Mouse (Mus musculus): ENCODE results near the gene Nploc4. TPM values are rescaled to one million over a fixed set of nuclear protein-coding genes. Genes with fewer than 3 reads are reported as not detected.
A peak's percentile ranks its signal among the peaks of the same experiment; 100 is the strongest.

Nploc4 gene
- polyA plus RNA-seq (2012; fragmentation: generic; extraction: Trizol), result 61.8 TPM
- long read RNA-seq, experiment 1, partial matches to known transcripts, result 0 of 16 reads
- long read RNA-seq, experiment 1, other reads (novel, unspliced or antisense), result 15 of 16 reads
- long read RNA-seq, experiment 2, full-length matches to known transcripts, result 2 of 34 reads
- long read RNA-seq, experiment 2, partial matches to known transcripts, result 27 of 34 reads
- long read RNA-seq, experiment 2, other reads (novel, unspliced or antisense), result 5 of 34 reads

GRCm38 (mm10) chr11:120437152-120437856 lies at the start of gene Nploc4:
TSS of gene Nploc4 (minus strand) at chr11:120437708.
- Histone ChIP-seq H3K36me3 (ENCODE audit: control insufficient read depth, insufficient read depth) (peaks cover 36% of the 10 kb centered on the region), H3K27me3 (ENCODE audit: control insufficient read depth, insufficient read depth, insufficient read length) (peaks cover 14% of the 10 kb centered on the region), H3K4me3 (ENCODE audit: insufficient read depth, poor library complexity, severe bottlenecking) (peak within 1 kb of the TSS; percentile 93), H3ac (ENCODE audit: control insufficient read depth, insufficient read length, low read depth) (peak within 1 kb of the TSS; percentile 70), H3K79me3 (ENCODE audit: low read depth) (peaks cover 41% of the 10 kb centered on the region), H3K79me2 (ENCODE audit: control insufficient read depth, insufficient read depth) (peaks cover 52% of the 10 kb centered on the region)
- TF ChIP-seq MYOG (IDR thresholded peaks at IDR 0.05; ENCODE audit: control insufficient read depth, extremely low read depth, insufficient read length) (no peak), MAX (IDR thresholded peaks at IDR 0.05) (peak; percentile 73)

GRCm38 (mm10) chr11:120485251-120485650 lies 47.7 kb upstream of the Nploc4 start:
- H3K4me3 ChIP-seq (ENCODE audit: insufficient read depth, poor library complexity, severe bottlenecking), result peak overlapping the region; percentile 100
- peak overlapping the region; percentile 98 for H3ac ChIP-seq (ENCODE audit: control insufficient read depth, insufficient read length, low read depth)
- peaks cover 79% of the 10 kb centered on the region for H3K36me3 ChIP-seq (ENCODE audit: control insufficient read depth, insufficient read depth)
- TF ChIP-seq FOSL1 (IDR thresholded peaks at IDR 0.05; ENCODE audit: insufficient read depth, low read length, poor library complexity, severe bottlenecking) (no peak), USF1 (IDR thresholded peaks at IDR 0.05; ENCODE audit: low read depth) (no peak), MAX (IDR thresholded peaks at IDR 0.05) (no peak), CEBPB (IDR thresholded peaks at IDR 0.05; ENCODE audit: low read depth) (no peak), CTCF (IDR thresholded peaks at IDR 0.05; ENCODE audit: control insufficient read depth, insufficient read depth, insufficient read length) (no peak), MYOG (IDR thresholded peaks at IDR 0.05; ENCODE audit: control insufficient read depth, extremely low read depth, insufficient read length) (no peak), MYOD1 (IDR thresholded peaks at IDR 0.05; ENCODE audit: control insufficient read depth, insufficient read length, low read depth) (no peak)
- H3K27me3 ChIP-seq (ENCODE audit: control insufficient read depth, insufficient read depth, insufficient read length), result no peaks in the 10 kb centered on the region
- H3K79me3 ChIP-seq (ENCODE audit: low read depth), result peaks cover 26% of the 10 kb centered on the region
- H3K79me2 ChIP-seq (ENCODE audit: control insufficient read depth, insufficient read depth), result peaks cover 38% of the 10 kb centered on the region

- H3K4me3 ChIP-seq (ENCODE audit: insufficient read depth, poor library complexity, severe bottlenecking), result peak within 1 kb of the TSS; percentile 100
- no peaks in the 10 kb centered on the region for H3K27me3 ChIP-seq (ENCODE audit: control insufficient read depth, insufficient read depth, insufficient read length)
- peaks cover 26% of the 10 kb centered on the region for H3K79me3 ChIP-seq (ENCODE audit: low read depth)
- peaks cover 78% of the 10 kb centered on the region for H3K36me3 ChIP-seq (ENCODE audit: control insufficient read depth, insufficient read depth)
- peaks cover 38% of the 10 kb centered on the region for H3K79me2 ChIP-seq (ENCODE audit: control insufficient read depth, insufficient read depth)
- TF ChIP-seq MAX (IDR thresholded peaks at IDR 0.05), result peak; percentile 96
- no peak for TF ChIP-seq CTCF (IDR thresholded peaks at IDR 0.05; ENCODE audit: control insufficient read depth, insufficient read depth, insufficient read length)
- TF ChIP-seq USF1 (IDR thresholded peaks at IDR 0.05; ENCODE audit: low read depth), result peak; percentile 9
- no peak for TF ChIP-seq CEBPB (IDR thresholded peaks at IDR 0.05; ENCODE audit: low read depth)
- no peak for TF ChIP-seq MYOG (IDR thresholded peaks at IDR 0.05; ENCODE audit: control insufficient read depth, extremely low read depth, insufficient read length)
- TF ChIP-seq FOSL1 (IDR thresholded peaks at IDR 0.05; ENCODE audit: insufficient read depth, low read length, poor library complexity, severe bottlenecking), result no peak
- TF ChIP-seq MYOD1 (IDR thresholded peaks at IDR 0.05; ENCODE audit: control insufficient read depth, insufficient read length, low read depth), result no peak
- H3ac ChIP-seq (ENCODE audit: control insufficient read depth, insufficient read length, low read depth), result peak within 1 kb of the TSS; percentile 98
Measured at GRCm38 (mm10) chr11:120484265-120484981, 46.9 kb upstream of the Nploc4 start, which contains the start of gene Mrpl12. TSS of gene Mrpl12 (plus strand) at chr11:120484613.

- Histone ChIP-seq H3K36me3 (ENCODE audit: control insufficient read depth, insufficient read depth) (peaks cover 80% of the 10 kb centered on the region), H3K79me2 (ENCODE audit: control insufficient read depth, insufficient read depth) (peaks cover 38% of the 10 kb centered on the region), H3ac (ENCODE audit: control insufficient read depth, insufficient read length, low read depth) (peak overlapping the region; percentile 56), H3K79me3 (ENCODE audit: low read depth) (peaks cover 26% of the 10 kb centered on the region), H3K4me3 (ENCODE audit: insufficient read depth, poor library complexity, severe bottlenecking) (peak overlapping the region; percentile 100), H3K27me3 (ENCODE audit: control insufficient read depth, insufficient read depth, insufficient read length) (no peaks in the 10 kb centered on the region)
- no peak for TF ChIP-seq CEBPB (IDR thresholded peaks at IDR 0.05; ENCODE audit: low read depth)
- no peak for TF ChIP-seq MYOD1 (IDR thresholded peaks at IDR 0.05; ENCODE audit: control insufficient read depth, insufficient read length, low read depth)
- no peak for TF ChIP-seq FOSL1 (IDR thresholded peaks at IDR 0.05; ENCODE audit: insufficient read depth, low read length, poor library complexity, severe bottlenecking)
- TF ChIP-seq MAX (IDR thresholded peaks at IDR 0.05), result no peak
- no peak for TF ChIP-seq USF1 (IDR thresholded peaks at IDR 0.05; ENCODE audit: low read depth)
- no peak for TF ChIP-seq CTCF (IDR thresholded peaks at IDR 0.05; ENCODE audit: control insufficient read depth, insufficient read depth, insufficient read length)
- TF ChIP-seq MYOG (IDR thresholded peaks at IDR 0.05; ENCODE audit: control insufficient read depth, extremely low read depth, insufficient read length), result no peak
Measured at GRCm38 (mm10) chr11:120483448-120483934, 46.0 kb upstream of the Nploc4 start.

- H3K79me3 ChIP-seq (ENCODE audit: low read depth), result peaks cover 18% of the 10 kb centered on the region
- peaks cover 20% of the 10 kb centered on the region for H3K79me2 ChIP-seq (ENCODE audit: control insufficient read depth, insufficient read depth)
- TF ChIP-seq USF1 (IDR thresholded peaks at IDR 0.05; ENCODE audit: low read depth) (no peak), MAX (IDR thresholded peaks at IDR 0.05) (no peak), FOSL1 (IDR thresholded peaks at IDR 0.05; ENCODE audit: insufficient read depth, low read length, poor library complexity, severe bottlenecking) (no peak)
- peaks cover 66% of the 10 kb centered on the region for H3K36me3 ChIP-seq (ENCODE audit: control insufficient read depth, insufficient read depth)
- H3K4me3 ChIP-seq (ENCODE audit: insufficient read depth, poor library complexity, severe bottlenecking), result no peak overlapping the region
- H3ac ChIP-seq (ENCODE audit: control insufficient read depth, insufficient read length, low read depth), result no peak overlapping the region
- H3K27me3 ChIP-seq (ENCODE audit: control insufficient read depth, insufficient read depth, insufficient read length), result no peaks in the 10 kb centered on the region
Measured at GRCm38 (mm10) chr11:120472052-120472451, 34.5 kb upstream of the Nploc4 start.

All from C2C12 (cell line).